Mouse (Mus musculus) layer of hippocampus, adult 11-12 months (tissue): ENCODE measurements around the gene Amigo3.
"Not testable (repeated sequence)": the region's sequence is repeated elsewhere in the genome, so short reads cannot be mapped to it uniquely, and the experiment has no call there.

Experiments
- DNase-seq: peaks from one replicate; pipeline ENCODE4 v3.0.0; 2022; ENCODE audit warnings: low spot score

The Amigo3 gene

GRCm38 (mm10) chr9:108052885-108053664, at the start of gene Amigo3:
Gene Amigo3, plus strand, starts transcription at chr9:108053159.
- DNase-seq: peak; percentile 98

DNA sequence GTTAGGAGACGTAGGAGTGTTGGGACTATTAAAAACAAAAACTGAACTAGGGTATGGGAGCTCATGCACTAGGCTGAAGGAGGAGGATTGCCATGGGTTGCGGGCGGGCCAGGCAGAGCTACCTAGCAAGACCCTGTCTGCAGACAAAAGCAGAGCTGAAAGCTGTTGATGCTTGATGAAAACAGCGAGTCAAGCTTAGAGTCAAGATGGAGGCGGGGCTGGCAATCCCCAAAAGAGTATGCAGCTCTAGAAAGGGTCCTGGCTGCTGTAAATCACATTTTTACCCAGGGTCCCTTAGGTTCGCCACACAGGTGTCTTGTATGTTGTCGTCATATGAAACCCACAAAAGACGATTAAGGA, 49.4 kb upstream of the Amigo3 start:
- DNase-seq: no peak

DNA sequence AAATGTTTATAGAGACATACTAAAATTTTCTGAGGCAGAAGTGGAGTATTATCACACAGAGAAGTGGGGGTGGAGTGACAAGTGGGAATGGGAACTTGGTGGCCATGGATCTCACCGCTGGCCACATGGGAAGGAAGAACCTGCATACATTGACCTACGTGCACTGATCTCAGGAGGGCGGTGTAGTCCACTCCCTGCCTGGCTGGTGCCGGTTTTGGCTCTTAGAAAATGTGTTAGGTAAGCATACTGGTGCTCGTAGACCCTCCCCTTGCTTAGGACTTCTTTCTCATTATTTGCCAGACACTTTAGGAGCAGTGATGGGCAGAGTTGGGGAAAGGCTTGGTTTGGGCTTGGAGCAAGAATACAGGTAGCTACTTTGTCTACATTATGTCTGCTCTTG, 44.9 kb upstream of the Amigo3 start:
- no peak for DNase-seq

DNA sequence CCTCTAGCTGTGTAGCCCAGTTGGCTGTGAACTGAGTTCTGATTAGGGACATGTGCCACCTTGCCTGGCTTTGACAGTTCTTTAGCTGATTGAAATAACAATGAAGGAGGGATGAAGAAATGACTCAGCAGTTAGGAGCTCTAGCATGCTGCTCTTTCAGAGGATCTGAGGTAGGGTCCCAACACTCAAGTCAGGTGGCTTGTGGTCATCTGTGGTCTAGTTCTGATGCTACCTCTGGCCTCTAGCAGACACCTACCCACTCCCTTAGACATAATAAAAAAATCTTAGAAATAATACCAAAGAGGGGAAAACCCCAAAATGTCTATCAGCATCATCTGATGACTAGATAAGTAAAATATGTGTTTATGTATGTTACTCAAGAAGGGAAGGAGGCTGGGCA, 42.6 kb upstream of the Amigo3 start:
- no peak for DNase-seq

GRCm38 (mm10) chr9:108013577-108013976, 39.4 kb upstream of the Amigo3 start:
- not testable (repeated sequence) for DNase-seq

- DNase-seq: no peak
Measured at GRCm38 (mm10) chr9:108017127-108017526, 35.8 kb upstream of the Amigo3 start.

DNA sequence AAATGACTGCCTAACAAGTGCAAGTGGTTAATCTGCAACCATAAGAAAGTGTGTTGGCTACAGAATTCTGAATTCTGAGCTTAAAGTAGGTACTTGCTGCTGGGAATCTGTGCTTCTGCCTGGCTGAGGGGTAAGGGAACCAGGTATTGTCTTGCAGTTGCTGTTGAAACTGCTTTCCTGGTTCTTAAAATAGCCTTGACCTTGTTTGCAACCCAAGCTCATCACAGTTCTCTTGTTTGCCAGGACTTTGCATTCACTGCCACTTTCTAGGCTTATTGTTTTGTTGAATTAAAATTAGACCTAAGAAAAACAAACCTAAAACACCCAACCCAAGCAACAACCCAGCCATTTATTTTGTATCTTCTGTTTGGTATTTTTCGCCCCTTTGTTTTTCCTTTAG, 32.2 kb upstream of the Amigo3 start:
- no peak for DNase-seq

DNA sequence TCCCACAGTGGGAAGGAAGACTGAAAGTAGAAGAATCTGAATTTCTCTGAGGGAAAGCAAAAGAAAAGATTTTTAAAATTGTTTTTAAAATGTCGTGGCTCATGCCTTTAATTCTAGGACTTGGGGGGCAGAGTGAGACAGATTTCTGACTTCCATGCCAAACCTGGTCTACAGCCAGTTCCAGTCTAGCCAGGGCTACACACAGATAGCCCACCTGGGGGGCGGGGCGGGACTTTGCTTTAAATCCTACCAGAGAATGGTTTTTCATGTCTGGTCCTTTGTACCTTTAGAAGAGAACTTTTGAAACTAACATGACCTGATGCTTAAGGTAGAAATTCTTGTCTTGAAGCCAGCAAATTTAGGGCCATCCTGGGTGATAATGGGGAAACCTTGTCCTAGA, 29.7 kb upstream of the Amigo3 start:
- DNase-seq: no peak

DNA sequence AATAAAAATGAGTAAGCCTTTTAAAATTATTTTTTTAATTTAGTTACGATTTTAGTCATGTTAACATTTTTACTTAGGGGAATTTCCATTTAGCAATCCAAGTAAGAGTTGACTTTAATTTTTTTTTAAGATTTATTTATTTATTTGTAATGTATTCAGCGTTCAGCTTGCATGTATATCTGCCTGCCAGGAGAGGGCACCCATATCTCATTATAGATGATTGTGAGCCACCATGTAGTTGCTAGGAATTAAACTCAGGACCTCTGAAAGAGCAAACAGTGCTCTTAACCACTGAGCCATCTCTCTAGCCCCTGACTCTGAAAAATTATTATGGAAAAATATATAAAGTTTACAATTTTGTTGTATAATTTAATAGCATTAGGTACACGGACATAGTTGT, 26.4 kb upstream of the Amigo3 start:
- no peak for DNase-seq

- DNase-seq: no peak
Measured at GRCm38 (mm10) chr9:108027867-108028266, 25.1 kb upstream of the Amigo3 start.

GRCm38 (mm10) chr9:108032126-108032525, 20.8 kb upstream of the Amigo3 start:
- no peak for DNase-seq

DNA sequence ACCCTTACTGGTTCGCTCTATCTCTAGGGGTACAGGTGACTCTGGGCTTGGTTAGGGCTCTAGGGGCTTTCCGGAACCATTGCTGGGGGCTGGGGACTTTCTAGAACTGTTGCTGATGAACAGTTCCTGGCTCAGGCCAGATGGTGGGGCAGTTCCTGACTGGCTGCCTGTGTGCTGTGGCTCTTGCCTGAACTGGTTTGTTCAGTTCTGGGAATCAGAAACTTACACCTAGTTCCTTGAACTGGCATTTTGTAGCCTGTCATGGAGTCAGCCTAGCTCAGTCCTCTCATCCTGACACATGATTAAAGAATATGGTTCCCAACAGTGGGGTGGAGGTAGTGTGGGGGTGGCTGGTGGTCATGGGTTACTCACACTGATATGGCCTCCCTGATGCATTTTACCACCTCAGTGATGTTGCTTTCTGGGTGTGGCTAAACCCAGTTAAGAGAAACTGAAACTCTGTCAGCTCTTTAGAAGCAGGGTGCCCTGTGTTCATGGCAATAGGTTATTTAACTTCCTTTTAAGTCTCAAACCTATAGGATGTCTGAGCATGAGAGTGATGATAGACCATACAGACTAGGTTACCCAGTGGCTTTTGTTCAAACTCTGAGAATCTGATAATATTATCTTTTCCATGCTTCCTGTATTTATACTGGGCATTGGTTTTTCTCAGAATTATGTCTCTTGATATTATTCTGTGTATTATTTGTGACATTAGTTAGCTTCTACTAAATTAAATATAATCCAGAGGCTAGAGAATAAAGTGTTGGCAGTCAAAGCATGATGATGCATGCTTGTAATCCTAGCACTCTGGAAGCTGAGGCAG, 17.4 kb upstream of the Amigo3 start:
- no peak for DNase-seq

DNA sequence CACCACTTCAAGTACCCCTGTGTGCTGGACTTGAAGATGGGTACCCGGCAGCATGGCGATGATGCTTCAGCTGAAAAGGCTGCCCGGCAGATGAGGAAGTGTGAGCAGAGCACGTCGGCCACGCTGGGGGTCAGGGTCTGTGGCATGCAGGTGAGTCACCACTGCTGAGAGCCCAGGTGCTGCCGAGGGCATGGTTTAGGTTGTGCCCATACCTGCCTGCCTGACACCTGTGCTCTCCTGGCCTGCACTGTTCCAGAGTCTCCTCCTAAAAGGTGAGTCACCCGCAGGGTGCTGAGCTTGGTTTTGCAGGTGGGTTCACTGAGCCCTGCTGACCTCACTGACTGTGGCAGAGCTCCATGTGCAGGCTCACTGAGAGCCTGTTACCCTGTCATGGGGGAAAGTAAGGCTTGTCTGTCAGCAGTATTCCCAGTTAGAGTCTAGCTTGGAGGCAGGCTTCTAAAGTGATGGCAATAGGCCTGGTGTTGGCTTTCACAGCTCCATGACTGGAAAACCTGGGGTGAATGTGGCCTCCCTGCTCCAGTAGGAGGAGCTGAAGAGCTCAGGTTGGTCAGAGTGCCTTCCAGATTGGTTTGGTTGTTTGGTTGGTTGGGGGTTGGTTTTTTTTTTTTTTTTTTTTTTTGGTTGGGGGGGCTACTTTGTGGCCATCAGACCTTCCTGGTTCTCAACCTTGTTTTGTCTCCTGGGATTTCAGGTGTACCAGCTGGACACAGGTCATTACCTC, 8.0 kb upstream of the Amigo3 start:
- no peak for DNase-seq

DNA sequence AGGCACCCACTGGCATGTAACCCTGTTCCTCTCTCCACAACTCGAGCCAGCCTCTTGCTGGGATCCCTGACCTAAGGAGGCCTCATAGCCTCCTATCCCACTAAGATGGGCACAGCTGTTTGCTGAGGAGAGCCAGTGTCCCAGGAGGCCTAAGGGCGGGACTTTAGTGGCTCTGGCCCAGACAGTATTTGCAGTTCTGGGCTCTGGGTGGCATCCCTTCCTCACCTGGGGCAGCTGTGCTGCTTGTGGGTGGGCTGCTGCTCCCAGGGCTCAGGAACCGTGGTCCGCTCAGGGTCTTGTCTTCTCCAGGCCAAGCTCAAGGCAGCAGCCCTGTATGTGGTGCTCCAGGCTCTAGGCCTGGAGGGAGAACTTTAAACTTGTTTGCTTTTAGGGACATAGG, 6.4 kb upstream of the Amigo3 start:
- no peak for DNase-seq

DNA sequence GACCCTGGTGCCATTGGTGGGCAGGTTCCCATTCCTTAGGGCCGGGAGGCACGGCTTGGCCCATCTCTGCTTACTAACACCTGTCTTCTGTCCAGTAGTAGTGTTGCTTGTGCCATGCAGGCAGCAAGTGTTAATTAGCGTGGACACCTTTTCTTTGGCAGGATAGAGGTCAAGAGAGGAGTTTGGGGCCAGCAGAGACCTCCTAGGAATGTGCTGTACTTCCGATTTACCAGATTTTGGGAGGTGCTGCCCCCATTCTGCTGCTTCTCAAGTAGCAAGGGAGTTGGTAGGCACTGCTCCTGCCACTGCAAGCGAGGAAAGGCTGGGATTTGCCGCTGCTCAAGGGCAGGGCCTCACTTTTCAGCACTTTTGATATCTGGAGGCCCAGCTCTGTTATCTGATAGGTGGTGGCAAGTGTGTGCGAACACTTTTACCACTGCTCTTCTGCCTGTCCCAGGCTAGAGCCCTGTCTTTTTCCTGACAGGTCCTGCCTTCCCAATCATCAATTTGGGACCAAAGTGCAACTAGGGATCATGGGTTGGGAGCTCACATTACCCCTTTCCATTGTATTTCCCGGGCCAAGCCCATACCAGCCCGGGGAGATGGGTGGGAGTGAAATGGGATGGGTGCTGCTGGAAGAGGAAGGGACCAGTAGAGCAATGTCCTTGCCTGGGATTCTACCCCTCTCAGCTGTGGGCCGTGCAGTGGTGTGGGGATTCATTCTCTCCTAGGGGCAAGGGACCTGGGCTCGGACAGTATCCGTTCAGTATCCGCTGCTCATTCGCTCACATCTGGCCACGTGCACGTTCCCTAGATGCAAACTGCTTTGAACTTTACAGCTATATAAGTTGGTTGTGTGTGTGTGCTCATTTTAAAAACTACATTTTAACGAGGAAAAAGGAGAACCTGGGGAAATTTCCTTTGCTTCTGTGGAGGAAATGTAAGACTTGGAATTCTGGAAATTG, 5.1 kb upstream of the Amigo3 start:
- DNase-seq: no peak

DNA sequence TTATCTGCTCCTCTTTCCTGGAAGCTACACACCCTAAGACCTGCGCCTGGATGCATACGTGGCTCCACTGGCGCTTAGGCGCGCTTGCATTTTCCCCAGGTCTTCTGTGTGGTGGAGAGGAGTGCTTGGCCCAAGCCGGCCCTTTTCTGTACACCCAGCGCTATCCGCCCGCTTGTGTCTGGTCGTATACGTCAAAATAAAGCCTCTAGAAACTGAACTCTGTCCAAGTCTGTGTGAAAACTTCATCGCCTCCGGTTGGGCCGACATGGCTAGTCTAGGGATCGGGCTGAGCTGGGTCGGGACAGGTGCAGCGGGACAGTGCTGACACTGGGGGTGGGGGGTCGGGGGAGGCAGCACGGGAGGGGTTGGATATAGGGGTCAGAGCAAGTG, 4.4 kb upstream of the Amigo3 start:
- DNase-seq: no peak

- DNase-seq: peak; percentile 97
Measured at GRCm38 (mm10) chr9:108049016-108049455, 3.9 kb upstream of the Amigo3 start, which contains the start of gene Gmppb. Gene Gmppb, plus strand, starts transcription at chr9:108049242.

- DNase-seq: no peak
Measured at GRCm38 (mm10) chr9:108049561-108050251, 3.3 kb upstream of the Amigo3 start.

- DNase-seq: no peak
Measured at GRCm38 (mm10) chr9:108051184-108051930, 1.6 kb upstream of the Amigo3 start.

- no peak for DNase-seq
Measured at GRCm38 (mm10) chr9:108051931-108052220, 1.1 kb upstream of the Amigo3 start.
